Mouse (Mus musculus) forebrain, embryonic 14.5 days (tissue): ENCODE measurements at regions not wholly inside any gene's neighbourhood (a gene's known extent, or its start where the extent isn't known, plus 50 kb on each side); places are given as distances from the start of the nearest gene placed in this dataset.

Source experiments
- ATAC-seq: fragments of 200-750 bp; cut with Nextera tagmentation; 2 replicates; pipeline ENCODE4 v1.8.0; 2017; ENCODE audit warnings: mild to moderate bottlenecking, moderate library complexity
- DNase-seq: peaks from one replicate; pipeline ENCODE4 v3.0.0-alpha.2; 2015; ENCODE audit warnings: low spot score
- H3K27ac ChIP-seq: fragments of 300-500 bp; sonication (generic); 2 replicates; pipeline ENCODE4 v1.5.1; 2014; ENCODE audit warnings: low read depth, mild to moderate bottlenecking, control low read depth, low read length, moderate library complexity
- H3K27me3 ChIP-seq: fragments of 300-500 bp; sonication (generic); replicated peaks from 2 replicates; pipeline ENCODE4 v1.6.1; 2014; ENCODE audit warnings: low read length, control low read depth, mixed read lengths; ENCODE audit not compliant: control insufficient read depth, insufficient read depth
- H3K36me3 ChIP-seq: fragments of 300-500 bp; sonication (generic); 2 replicates; pipeline ENCODE4 v1.6.1; 2014; ENCODE audit warnings: low read length, control low read depth; ENCODE audit not compliant: control insufficient read depth, insufficient read depth
- H3K4me1 ChIP-seq: fragments of 300-500 bp; sonication (generic); 2 replicates; pipeline ENCODE4 v1.6.1; 2014; ENCODE audit warnings: antibody characterized with exemption, low read length, control low read depth; ENCODE audit not compliant: control insufficient read depth, insufficient read depth
- H3K4me2 ChIP-seq: fragments of 300-500 bp; sonication (generic); 2 replicates; pipeline ENCODE4 v1.6.1; 2014; ENCODE audit warnings: mild to moderate bottlenecking, control low read depth, low read length
- H3K4me3 ChIP-seq: fragments of 300-500 bp; sonication (generic); 2 replicates; pipeline ENCODE4 v1.5.1; 2014; ENCODE audit warnings: low read depth, low read length, control low read depth
- H3K9ac ChIP-seq: fragments of 300-500 bp; sonication (generic); 2 replicates; pipeline ENCODE4 v1.6.1; 2014; ENCODE audit warnings: mild to moderate bottlenecking, low read length, control low read depth, moderate library complexity
- H3K9me3 ChIP-seq: fragments of 300-500 bp; sonication (generic); replicated peaks from 2 replicates; pipeline ENCODE4 v1.6.1; 2016; ENCODE audit warnings: low read length, control low read depth, mixed read lengths; ENCODE audit not compliant: control insufficient read depth
- WGBS: fragments of 180-500 bp; shearing (Covaris S2); extraction: QIAGEN DNeasy Blood & Tissue Kit; methylation state at CpG from one replicate; pipeline ENCODE4 v1.1.7; 2014; 5-methylcytosine and 5-hydroxymethylcytosine counted together

DNA sequence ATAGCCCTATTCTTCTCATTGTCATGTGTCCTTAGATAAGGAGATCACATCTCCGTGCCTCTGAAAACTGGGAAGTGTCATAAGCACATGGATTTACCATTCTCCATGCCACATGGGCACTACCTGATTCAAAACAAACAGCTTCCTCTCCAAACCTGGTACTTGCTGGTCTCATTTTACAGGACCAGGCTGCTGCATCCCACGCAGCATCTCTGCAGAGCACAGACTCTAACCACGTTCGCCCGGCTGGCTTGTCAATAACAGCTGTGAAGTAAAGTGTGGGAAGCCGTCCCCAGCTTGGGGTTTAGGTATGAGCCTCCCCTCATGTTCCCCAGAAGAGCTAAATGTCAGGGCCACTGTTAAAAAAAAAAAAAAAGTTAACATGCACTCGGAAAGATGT, 53.0 kb upstream of the Ank start:
- no peaks in the 10 kb centered on the region for H3K4me1 ChIP-seq
- no peak for DNase-seq
- H3K9ac ChIP-seq = no peak overlapping the region
- H3K4me2 ChIP-seq = no peak overlapping the region
- 92% methylated on average over 7 of the region's 7 CpGs for WGBS
- H3K36me3 ChIP-seq = no peaks in the 10 kb centered on the region
- H3K9me3 ChIP-seq = no peaks in the 10 kb centered on the region
- ATAC-seq = no peak
- H3K4me3 ChIP-seq = no peak overlapping the region
- no peaks in the 10 kb centered on the region for H3K27me3 ChIP-seq
- no peak overlapping the region for H3K27ac ChIP-seq

DNA sequence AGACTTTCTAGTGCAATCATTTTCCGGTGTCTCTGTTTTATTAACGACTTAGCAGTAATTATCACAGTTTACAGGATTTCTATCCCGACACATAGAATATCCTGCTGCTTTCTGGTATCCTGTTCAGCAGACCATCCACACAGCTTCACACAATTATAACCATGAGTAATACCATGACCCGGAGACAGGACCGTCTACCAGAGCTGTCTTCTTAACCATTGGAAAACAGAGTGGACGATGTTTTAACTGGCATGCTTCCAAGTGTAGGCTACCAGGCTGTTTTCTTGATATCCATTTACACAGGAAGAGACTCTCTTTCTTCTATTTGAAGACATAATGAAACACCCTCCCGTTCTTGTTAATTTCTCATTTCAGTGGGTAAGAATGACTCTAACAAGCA, 51.7 kb upstream of the Ank start:
- no peaks in the 10 kb centered on the region for H3K4me1 ChIP-seq
- no peak for ATAC-seq
- no peaks in the 10 kb centered on the region for H3K36me3 ChIP-seq
- no peaks in the 10 kb centered on the region for H3K27me3 ChIP-seq
- H3K4me3 ChIP-seq = no peak overlapping the region
- no peak overlapping the region for H3K9ac ChIP-seq
- 62% methylated on average over 7 of the region's 7 CpGs for WGBS
- no peak overlapping the region for H3K4me2 ChIP-seq
- H3K27ac ChIP-seq = no peak overlapping the region
- DNase-seq = no peak
- no peaks in the 10 kb centered on the region for H3K9me3 ChIP-seq
